Mouse (Mus musculus) ES-E14 (cell line): Measurements from ENCODE around the gene Kat6b.

ENCODE experiments used
- ZC3H11A ChIP-seq: IDR thresholded peaks from 2 replicates; pipeline ENCODE4 v1.6.1; 2012; ENCODE audit warnings: low read depth, mild to moderate bottlenecking, inconsistent platforms, low read length, borderline replicate concordance
- ZNF384 ChIP-seq: IDR thresholded peaks from 2 replicates; pipeline ENCODE4 v1.6.1; 2012; ENCODE audit warnings: low read depth, low read length, inconsistent platforms

- TF ChIP-seq ZC3H11A (no peak), ZNF384 (no peak)
These were observed 34.3 kb downstream of the Kat6b start for GRCm38 (mm10) chr14:21515505-21515904.
